Mouse (Mus musculus): ENCODE data around the gene Gckr.

GRCm38 (mm10) chr5:31297981-31298380 is 738 bp downstream of the Gckr start:
- TF ChIP-seq POLR2A (IDR thresholded peaks at IDR 0.05; ENCODE audit: borderline replicate concordance, extremely low read depth, low read depth, low read length) (no peak), CTCF (IDR thresholded peaks at IDR 0.05; ENCODE audit: insufficient read depth, low read length) (no peak)
